Mouse (Mus musculus): ENCODE measurements around the gene Sipa1l1.

GRCm38 (mm10) chr12:82147021-82147693 is 22.0 kb upstream of the Sipa1l1 start:
- TF ChIP-seq CHD2 (IDR thresholded peaks at IDR 0.05; ENCODE audit: low read depth, low read length) (no peak), ZNF384 (IDR thresholded peaks at IDR 0.05; ENCODE audit: low read depth, low read length) (no peak), ZC3H11A (IDR thresholded peaks at IDR 0.05; ENCODE audit: borderline replicate concordance, low read depth, low read length) (no peak)

All from ES-E14 (cell line).